Mouse (Mus musculus) hindbrain, postnatal 0 days (tissue): ENCODE measurements around the gene Slc9c1. TPM values are rescaled to one million over a fixed set of nuclear protein-coding genes. Genes with fewer than 3 reads are reported as not detected.

ENCODE experiments used
- ATAC-seq: fragments of 200-750 bp; cut with Nextera tagmentation; 2 replicates; pipeline ENCODE4 v1.8.0; 2017; ENCODE audit warnings: mild to moderate bottlenecking, moderate TSS enrichment, moderate library complexity
- DNase-seq: peaks from one replicate; pipeline ENCODE4 v3.0.0-alpha.2; 2015; ENCODE audit warnings: low spot score
- H3K27ac ChIP-seq: fragments of 300-500 bp; sonication (generic); 2 replicates; pipeline ENCODE4 v1.5.1; 2014; ENCODE audit warnings: mild to moderate bottlenecking
- H3K27me3 ChIP-seq: fragments of 300-500 bp; sonication (generic); 2 replicates; pipeline ENCODE4 v1.6.1; 2014; ENCODE audit warnings: low read length, mixed read lengths; ENCODE audit not compliant: insufficient read depth
- H3K36me3 ChIP-seq: fragments of 300-500 bp; sonication (generic); 2 replicates; pipeline ENCODE4 v1.6.1; 2014; ENCODE audit warnings: low read length, mixed read lengths; ENCODE audit not compliant: insufficient read depth
- H3K4me1 ChIP-seq: fragments of 300-500 bp; sonication (generic); 2 replicates; pipeline ENCODE4 v1.6.1; 2014; ENCODE audit warnings: antibody characterized with exemption, low read length, mixed read lengths; ENCODE audit not compliant: insufficient read depth
- H3K4me2 ChIP-seq: fragments of 300-500 bp; sonication (generic); 2 replicates; pipeline ENCODE4 v1.6.1; 2014; ENCODE audit warnings: low read depth, mild to moderate bottlenecking, low read length, moderate library complexity, mixed read lengths
- H3K4me3 ChIP-seq: fragments of 300-500 bp; sonication (generic); 2 replicates; pipeline ENCODE4 v1.5.1; 2014; ENCODE audit warnings: low read length
- H3K9ac ChIP-seq: fragments of 300-500 bp; sonication (generic); replicated peaks from 2 replicates; pipeline ENCODE4 v1.6.1; 2014; ENCODE audit warnings: mild to moderate bottlenecking, low read length, moderate library complexity, mixed read lengths
- H3K9me3 ChIP-seq: fragments of 300-500 bp; sonication (generic); 2 replicates; pipeline ENCODE4 v1.6.1; 2016; ENCODE audit warnings: low read length, mixed read lengths
- CTCF ChIP-seq: IDR thresholded peaks from 2 replicates; pipeline ENCODE4 v1.5.1; 2016; ENCODE audit warnings: antibody characterized with exemption, control low read depth, low read depth
- WGBS: fragments of 180-500 bp; shearing (Covaris S2); extraction: QIAGEN DNeasy Blood & Tissue Kit; methylation state at CpG from one replicate; pipeline ENCODE4 v1.1.7; 2014; 5-methylcytosine and 5-hydroxymethylcytosine counted together
- polyA plus RNA-seq: library from polyadenylated mRNA; unstranded; fragments of >200 nt; fragmentation: Nextera tagmentation; extraction: Ambion mirVana; gene quantifications from 2 replicates; pipeline ENCODE4 v1.2.1, GENCODE M21; 2015
- total RNA-seq: library from RNA; depleted of rRNA; stranded (reverse); fragments of >200 nt; gene quantifications from 2 replicates; pipeline ENCODE4 v1.2.3, GENCODE M21; 2014

The Slc9c1 gene
- total and polyA plus RNA-seq, 2 experiments from 2014 or later, result not detected

DNA sequence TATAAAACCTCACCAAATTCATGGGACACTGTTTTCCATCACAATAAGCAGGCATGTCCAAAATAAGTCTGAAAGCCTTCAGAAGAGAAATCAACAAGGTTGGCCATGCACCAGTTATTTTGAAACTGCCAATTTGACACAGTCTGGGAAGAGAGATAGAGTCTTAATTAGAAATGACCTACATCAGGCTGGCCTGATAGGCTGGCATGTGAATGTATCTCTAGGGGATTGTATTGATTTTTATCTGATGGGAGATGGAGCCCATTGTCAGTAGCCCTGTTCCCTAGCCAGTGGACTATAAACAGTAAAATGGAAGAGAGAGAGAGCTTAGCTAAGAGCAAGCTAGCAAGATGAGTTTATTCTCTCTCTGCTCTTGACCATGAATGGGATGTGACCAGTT lies 60.4 kb downstream of the Slc9c1 start:
- Histone ChIP-seq H3K27ac (no peak overlapping the region), H3K4me2 (no peak overlapping the region), H3K4me3 (no peak overlapping the region), H3K9ac (no peak overlapping the region), H3K27me3 (no peaks in the 10 kb centered on the region), H3K36me3 (no peaks in the 10 kb centered on the region), H3K4me1 (no peaks in the 10 kb centered on the region), H3K9me3 (no peaks in the 10 kb centered on the region)
- DNase-seq, result no peak
- no peak for ATAC-seq
- TF ChIP-seq CTCF, result no peak

DNA sequence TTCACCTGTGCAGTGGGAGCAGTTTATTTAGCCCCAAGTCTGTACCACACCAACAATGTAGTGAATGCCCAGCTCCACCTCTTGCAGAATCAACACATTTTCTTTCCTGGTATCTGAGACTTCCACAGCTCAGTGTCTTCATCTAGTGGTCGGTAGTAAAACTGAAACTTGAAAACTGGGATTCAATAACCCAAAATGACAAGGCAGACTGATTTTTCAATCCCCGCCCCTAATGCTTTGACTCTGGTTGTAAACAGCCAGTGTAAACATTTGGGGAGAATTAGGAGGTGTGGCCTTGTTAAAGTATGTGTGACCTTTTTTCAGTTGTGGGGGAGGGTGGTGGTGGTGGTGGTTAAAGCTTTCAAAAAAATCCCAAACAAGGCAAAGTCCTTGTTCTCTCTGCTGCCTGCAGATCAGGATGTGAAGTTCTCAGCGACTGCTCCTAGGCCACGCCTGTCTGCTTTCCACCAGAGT lies 73.4 kb downstream of the Slc9c1 start:
- peak; percentile 87 for TF ChIP-seq CTCF
- ATAC-seq (peak; percentile 70), DNase-seq (peak; percentile 70)
- no peaks in the 10 kb centered on the region for H3K27me3 ChIP-seq
- WGBS, result 59% methylated on average over 4 of the region's 4 CpGs
- no peak overlapping the region for H3K4me2 ChIP-seq
- H3K9me3 ChIP-seq, result no peaks in the 10 kb centered on the region
- no peak overlapping the region for H3K9ac ChIP-seq
- no peaks in the 10 kb centered on the region for H3K36me3 ChIP-seq
- no peak overlapping the region for H3K4me3 ChIP-seq
- H3K27ac ChIP-seq, result no peak overlapping the region
- H3K4me1 ChIP-seq, result no peaks in the 10 kb centered on the region

DNA sequence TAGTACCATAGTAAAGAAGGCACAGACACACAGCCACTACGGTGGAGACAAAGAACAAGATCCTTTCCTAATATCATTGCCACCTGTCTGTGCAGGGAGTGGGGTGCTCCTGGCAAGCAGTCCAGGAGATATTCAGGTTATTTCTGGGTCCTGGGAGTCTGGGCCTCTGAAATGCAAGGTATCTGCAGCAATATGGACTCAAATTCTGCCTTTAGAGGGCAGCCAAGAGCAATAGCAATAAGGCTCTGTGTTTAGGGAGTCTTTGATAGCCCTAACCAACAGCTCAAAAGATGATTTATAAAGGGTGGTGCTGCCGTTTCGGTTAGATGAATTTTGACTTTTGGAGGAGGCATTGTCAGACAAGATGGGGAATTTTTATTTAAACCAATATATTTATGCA lies 74.2 kb downstream of the Slc9c1 start:
- TF ChIP-seq CTCF, result peak; percentile 68
- WGBS, result 73% methylated on average over 3 of the region's 3 CpGs
- Histone ChIP-seq H3K27ac (no peak overlapping the region), H3K9me3 (no peaks in the 10 kb centered on the region), H3K9ac (no peak overlapping the region), H3K27me3 (no peaks in the 10 kb centered on the region), H3K4me3 (no peak overlapping the region), H3K4me2 (no peak overlapping the region), H3K4me1 (no peaks in the 10 kb centered on the region), H3K36me3 (no peaks in the 10 kb centered on the region)
- ATAC-seq (no peak), DNase-seq (peak; percentile 60)

DNA sequence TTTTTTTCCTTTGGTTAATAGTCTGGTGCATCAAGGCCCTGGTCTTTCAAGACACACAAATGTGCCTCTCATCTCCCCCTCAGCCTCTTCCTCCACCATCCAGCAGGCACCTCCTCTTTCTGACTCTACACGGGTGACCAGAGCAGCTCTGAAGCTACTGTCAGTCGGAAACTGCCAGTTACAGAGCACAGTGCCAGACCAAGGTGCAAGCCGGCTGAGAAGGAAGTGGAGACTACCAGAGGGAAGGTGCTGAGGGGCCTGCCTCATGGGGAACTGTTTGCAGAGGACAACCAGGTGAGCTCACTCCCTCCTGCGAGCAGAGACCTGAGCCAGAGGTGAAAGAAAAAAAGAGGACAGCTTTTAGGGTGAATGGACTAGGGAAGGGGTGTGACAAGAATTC lies 75.2 kb downstream of the Slc9c1 start, which contains the start of gene Gcsam:
Gene Gcsam (plus strand): TSS at position 114 of the 400 bp plus-strand sequence.
- no peak within 1 kb of the TSS for H3K9ac ChIP-seq
- H3K27me3 ChIP-seq, result no peaks in the 10 kb centered on the region
- H3K4me1 ChIP-seq, result no peaks in the 10 kb centered on the region
- ATAC-seq (no peak), DNase-seq (no peak)
- no peaks in the 10 kb centered on the region for H3K9me3 ChIP-seq
- no peak for TF ChIP-seq CTCF
- H3K27ac ChIP-seq, result no peak within 1 kb of the TSS
- H3K4me3 ChIP-seq, result no peak within 1 kb of the TSS
- WGBS, result 75% methylated on average over 4 of the region's 4 CpGs
- H3K4me2 ChIP-seq, result no peak within 1 kb of the TSS
- H3K36me3 ChIP-seq, result no peaks in the 10 kb centered on the region

DNA sequence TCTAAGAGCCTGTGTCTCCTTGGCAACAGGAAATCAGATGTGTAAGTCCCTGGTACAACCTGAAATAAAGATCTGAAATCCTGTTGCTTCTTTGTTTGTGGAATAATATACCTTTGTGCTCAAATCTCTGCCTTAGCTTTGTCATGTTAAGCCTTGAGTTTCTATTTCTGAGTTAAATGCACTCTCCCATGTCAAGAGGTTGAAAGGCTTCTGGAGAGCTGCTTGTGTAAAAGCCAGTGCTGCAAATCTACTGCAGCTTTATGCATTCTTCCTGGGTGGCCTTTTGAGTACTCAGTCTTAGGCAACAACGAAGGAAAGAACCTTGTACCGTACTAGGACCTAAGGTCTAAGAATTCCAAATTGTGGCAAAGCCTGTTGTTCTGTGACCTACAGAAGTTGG lies 78.1 kb downstream of the Slc9c1 start:
- no peak for DNase-seq
- H3K4me1 ChIP-seq, result no peaks in the 10 kb centered on the region
- no peak for TF ChIP-seq CTCF
- 46% methylated on average over 2 of the region's 2 CpGs for WGBS
- no peak overlapping the region for H3K9ac ChIP-seq
- no peak overlapping the region for H3K4me3 ChIP-seq
- ATAC-seq, result no peak
- H3K36me3 ChIP-seq, result no peaks in the 10 kb centered on the region
- no peaks in the 10 kb centered on the region for H3K27me3 ChIP-seq
- H3K4me2 ChIP-seq, result no peak overlapping the region
- H3K27ac ChIP-seq, result no peak overlapping the region
- H3K9me3 ChIP-seq, result no peaks in the 10 kb centered on the region

DNA sequence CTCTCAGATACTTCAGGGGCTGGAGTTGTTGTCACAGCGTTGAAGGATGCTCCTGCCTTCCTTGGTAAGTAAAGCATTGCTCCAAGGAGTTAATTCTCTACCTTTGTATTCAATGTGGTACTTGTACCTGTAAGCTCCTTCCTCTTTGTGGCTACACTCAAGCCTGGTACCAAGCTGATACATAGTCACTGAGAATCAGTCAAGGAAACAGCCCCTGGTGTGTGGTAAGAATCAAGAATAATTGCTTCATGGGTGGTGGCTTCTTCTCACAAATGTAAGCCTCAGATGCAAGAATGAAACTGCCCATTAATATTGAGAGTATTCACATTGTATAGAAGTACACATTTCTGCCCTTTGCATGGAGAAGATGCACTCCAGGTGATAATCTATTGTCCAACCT lies 80.8 kb downstream of the Slc9c1 start:
- WGBS, result 87% methylated on average over 1 of the region's 1 CpGs
- Histone ChIP-seq H3K36me3 (no peaks in the 10 kb centered on the region), H3K9ac (no peak overlapping the region), H3K4me3 (no peak overlapping the region), H3K27me3 (no peaks in the 10 kb centered on the region), H3K9me3 (no peaks in the 10 kb centered on the region), H3K4me2 (no peak overlapping the region), H3K4me1 (no peaks in the 10 kb centered on the region), H3K27ac (no peak overlapping the region)
- no peak for TF ChIP-seq CTCF
- ATAC-seq, result no peak
- no peak for DNase-seq

DNA sequence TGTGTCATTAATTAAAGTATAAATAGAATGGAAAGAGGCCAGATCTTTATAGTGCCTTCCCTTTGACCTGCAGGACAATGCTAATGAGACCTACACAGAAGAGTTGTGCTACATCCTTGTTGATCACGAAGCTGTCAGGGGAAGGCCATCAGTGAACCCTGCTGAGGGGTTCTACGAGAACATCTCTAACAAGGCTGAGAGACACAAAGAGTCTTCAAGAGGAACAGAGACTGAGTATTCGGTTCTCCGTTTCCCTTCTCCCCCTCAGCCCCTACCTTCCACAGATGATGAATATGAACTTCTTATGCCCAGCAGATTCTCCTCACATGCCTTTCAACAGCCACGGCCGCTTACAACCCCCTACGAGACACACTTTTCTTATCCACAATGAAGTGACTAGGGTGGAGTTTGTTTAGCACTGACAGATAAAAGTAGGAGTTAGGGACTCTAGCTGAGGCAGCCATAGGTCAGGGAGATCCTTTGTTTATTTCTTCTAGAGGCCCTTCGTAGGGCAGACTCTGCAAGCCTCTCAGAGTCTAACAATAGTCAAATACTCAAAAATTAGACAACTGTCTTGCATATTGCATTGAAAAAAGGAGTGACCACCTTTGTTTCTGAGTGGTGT lies 84.8 kb downstream of the Slc9c1 start:
- Histone ChIP-seq H3K27me3 (no peaks in the 10 kb centered on the region), H3K36me3 (no peaks in the 10 kb centered on the region), H3K27ac (no peak overlapping the region), H3K9ac (no peak overlapping the region), H3K9me3 (no peaks in the 10 kb centered on the region), H3K4me2 (no peak overlapping the region), H3K4me1 (no peaks in the 10 kb centered on the region), H3K4me3 (no peak overlapping the region)
- ATAC-seq (no peak), DNase-seq (no peak)
- WGBS, result 70% methylated on average over 8 of the region's 8 CpGs
- TF ChIP-seq CTCF, result no peak
